Mouse (Mus musculus): ENCODE measurements around the gene Rcan2.

- no peak for TF ChIP-seq CTCF (IDR thresholded peaks at IDR 0.05; ENCODE audit: low read depth)
- no peak for TF ChIP-seq EP300 (IDR thresholded peaks at IDR 0.05; ENCODE audit: low read depth)
Measured at GRCm38 (mm10) chr17:43929856-43930255, 128.7 kb downstream of the Rcan2 start.
